Mouse (Mus musculus): Measurements from ENCODE around the gene Ehd1. TPM values are rescaled to one million over a fixed set of nuclear protein-coding genes. Genes with fewer than 3 reads are reported as not detected.

The Ehd1 gene
- total and polyA plus RNA-seq, 3 experiments: 65.9 to 105 TPM; not detected in 1

- peak; percentile 82 for DNase-seq (ENCODE audit: low read depth, low spot score)
- peaks cover 7% of the 10 kb centered on the region for H3K79me2 ChIP-seq (ENCODE audit: control insufficient read depth, insufficient read depth, low read length, poor library complexity)
- H3K4me3 ChIP-seq (ENCODE audit: control insufficient read depth in 1 of 2, insufficient read depth in 1 of 2, low read depth in 2 of 2, low read length in 2 of 2): peak overlapping the region in 1 of 2 experiments; percentile 85; a peak in 2 of 4 replicates
- peaks cover 0 to 37% of the 10 kb centered on the region in 2 experiments; a peak in 2 of 4 replicates for H3K36me3 ChIP-seq (ENCODE audit: control insufficient read depth in 1 of 2, insufficient read depth in 2 of 2, low read length in 2 of 2)
- no peaks in the 10 kb centered on the region for H3K9me3 ChIP-seq (replicated peaks; ENCODE audit: insufficient read depth, low read length)
- no peaks in the 10 kb centered on the region for H3K27me3 ChIP-seq (ENCODE audit: control insufficient read depth in 1 of 2, insufficient read depth in 2 of 2, low read length in 2 of 2)
- H3K9ac ChIP-seq (ENCODE audit: control insufficient read depth, low read depth, low read length, poor library complexity, severe bottlenecking): peak overlapping the region; percentile 67
- H3K4me1 ChIP-seq (ENCODE audit: control insufficient read depth in 1 of 2, insufficient read depth in 2 of 2, low read length in 2 of 2): peaks cover 6 to 45% of the 10 kb centered on the region in 2 experiments
- no peak for TF ChIP-seq CHD2 (IDR thresholded peaks at IDR 0.05; ENCODE audit: low read length)
- no peak for TF ChIP-seq USF1 (IDR thresholded peaks at IDR 0.05; ENCODE audit: low read depth, low read length)
- peak; percentile 56; the same call in 1 of the 2 replicates for TF ChIP-seq GATA1 (IDR thresholded peaks at IDR 0.05; ENCODE audit: low read depth, low read length)
- TF ChIP-seq MEF2A (IDR thresholded peaks at IDR 0.05; ENCODE audit: extremely low read depth, insufficient replicate concordance, low read depth, low read length, poor library complexity, severe bottlenecking): no peak
- TF ChIP-seq ZNF384 (IDR thresholded peaks at IDR 0.05; ENCODE audit: low read depth, low read length): no peak
- TF ChIP-seq MYC (IDR thresholded peaks at IDR 0.05; ENCODE audit: low read depth, low read length): no peak
- TF ChIP-seq EP300 (IDR thresholded peaks at IDR 0.05; ENCODE audit: low read depth in 1 of 2, low read length in 2 of 2): peak in 1 of 2 experiments; percentile 27; a peak in 1 of 4 replicates
- no peak for TF ChIP-seq POLR2AphosphoS5 (IDR thresholded peaks at IDR 0.05; ENCODE audit: borderline replicate concordance, low read depth, low read length)
- TF ChIP-seq RCOR1 (IDR thresholded peaks at IDR 0.05; ENCODE audit: low read depth, low read length): no peak
- TF ChIP-seq TCF12 (IDR thresholded peaks at IDR 0.05; ENCODE audit: low read depth, low read length): no peak
- TF ChIP-seq MAZ (IDR thresholded peaks at IDR 0.05; ENCODE audit: low read depth, low read length): no peak
- TF ChIP-seq TAL1 (IDR thresholded peaks at IDR 0.05; ENCODE audit: low read length): peak; percentile 10; the same call in 1 of the 2 replicates
- no peak for TF ChIP-seq SMC3 (IDR thresholded peaks at IDR 0.05; ENCODE audit: low read depth, low read length)
- no peak for TF ChIP-seq ZMIZ1 (IDR thresholded peaks at IDR 0.05; ENCODE audit: low read depth, low read length)
- 0 out of 2 replicates have a peak, but pooled peaks have one; percentile 2 for TF ChIP-seq MXI1 (IDR thresholded peaks at IDR 0.05; ENCODE audit: low read depth, low read length)
- TF ChIP-seq KAT2A (conservative IDR thresholded peaks at IDR 0.05; ENCODE audit: low read depth, low read length): no peak
- TF ChIP-seq TBP (IDR thresholded peaks at IDR 0.05; ENCODE audit: low read depth, low read length): no peak
- no peak for TF ChIP-seq POLR2AphosphoS2 (IDR thresholded peaks at IDR 0.05; ENCODE audit: low read length)
- TF ChIP-seq MYB (IDR thresholded peaks at IDR 0.05; ENCODE audit: low read depth, low read length): no peak
- TF ChIP-seq BHLHE40 (IDR thresholded peaks at IDR 0.05; ENCODE audit: borderline replicate concordance, low read depth, low read length): no peak
- TF ChIP-seq E2F4 (IDR thresholded peaks at IDR 0.05; ENCODE audit: borderline replicate concordance, low read depth, low read length): no peak
- no peak for TF ChIP-seq POLR2A (IDR thresholded peaks at IDR 0.05; ENCODE audit: control insufficient read depth in 1 of 2, insufficient read depth in 1 of 2, low read depth in 1 of 2, low read length in 2 of 2, poor library complexity in 1 of 2)
- TF ChIP-seq ETS1 (IDR thresholded peaks at IDR 0.05; ENCODE audit: low read depth, low read length): peak; percentile 56; the same call in 1 of the 2 replicates
- peak overlapping the region; percentile 59 for H3K27ac ChIP-seq (ENCODE audit: control insufficient read depth, low read depth, low read length)
Measured at GRCm38 (mm10) chr19:6236842-6237241, 39.7 kb upstream of the Ehd1 start.
